Mouse (Mus musculus) CD4-positive, CD25-positive, alpha-beta regulatory T cell, adult 4 months (primary cell): ENCODE measurements around the gene B4galt2. TPM values are rescaled to one million over a fixed set of nuclear protein-coding genes. Genes with fewer than 3 reads are reported as not detected.

Experiments used
- ATAC-seq: one replicate; pipeline ENCODE4 v1.8.0; 2017
- polyA plus RNA-seq, 2 experiments: library from polyadenylated mRNA; unstranded; fragments of 100-300 nt; shearing (Covaris generic); gene quantifications; one replicate each; pipeline ENCODE4 v1.2.1; 2017

B4galt2 gene
- polyA plus RNA-seq = not detected

GRCm38 (mm10) chr4:117882701-117883691, at the start of gene B4galt2:
Gene B4galt2 (minus strand): TSS chr4:117883487.
- no peak for ATAC-seq

GRCm38 (mm10) chr4:117929391-117929881, 46.1 kb upstream of the B4galt2 start, which contains the start of gene Artn:
Gene Artn (minus strand): TSS chr4:117929763.
- no peak for ATAC-seq

GRCm38 (mm10) chr4:117928699-117929241, 45.5 kb upstream of the B4galt2 start:
- no peak for ATAC-seq

- no peak for ATAC-seq
Measured at GRCm38 (mm10) chr4:117928234-117928633, 44.9 kb upstream of the B4galt2 start.

GRCm38 (mm10) chr4:117926545-117927482, 43.5 kb upstream of the B4galt2 start:
- ATAC-seq = no peak

GRCm38 (mm10) chr4:117924916-117925315, 41.6 kb upstream of the B4galt2 start:
- no peak for ATAC-seq

- ATAC-seq = no peak
Measured at GRCm38 (mm10) chr4:117923450-117923849, 40.2 kb upstream of the B4galt2 start.

- ATAC-seq = no peak
Measured at GRCm38 (mm10) chr4:117921358-117921757, 38.1 kb upstream of the B4galt2 start.

GRCm38 (mm10) chr4:117918762-117919161, 35.5 kb upstream of the B4galt2 start:
- ATAC-seq = no peak

- ATAC-seq = no peak
Measured at GRCm38 (mm10) chr4:117918261-117918660, 35.0 kb upstream of the B4galt2 start.

- no peak for ATAC-seq
Measured at GRCm38 (mm10) chr4:117917847-117918246, 34.6 kb upstream of the B4galt2 start.

- ATAC-seq = no peak
Measured at GRCm38 (mm10) chr4:117917402-117917801, 34.1 kb upstream of the B4galt2 start.

GRCm38 (mm10) chr4:117916386-117916785, 33.1 kb upstream of the B4galt2 start:
- no peak for ATAC-seq

GRCm38 (mm10) chr4:117915489-117916105, 32.3 kb upstream of the B4galt2 start:
- ATAC-seq = peak; percentile 6

GRCm38 (mm10) chr4:117914591-117915442, 31.5 kb upstream of the B4galt2 start, which contains the start of gene Ipo13:
Gene Ipo13 (minus strand): TSS chr4:117914999.
- peak; percentile 96 for ATAC-seq

GRCm38 (mm10) chr4:117914031-117914430, 30.7 kb upstream of the B4galt2 start:
- ATAC-seq = no peak

- no peak for ATAC-seq
Measured at GRCm38 (mm10) chr4:117913421-117913820, 30.1 kb upstream of the B4galt2 start.

GRCm38 (mm10) chr4:117912685-117913273, 29.5 kb upstream of the B4galt2 start:
- no peak for ATAC-seq

GRCm38 (mm10) chr4:117912131-117912561, 28.9 kb upstream of the B4galt2 start:
- no peak for ATAC-seq

- no peak for ATAC-seq
Measured at GRCm38 (mm10) chr4:117908834-117909453, 25.7 kb upstream of the B4galt2 start.
